Mouse (Mus musculus) lung, adult 10 weeks (tissue): Measurements from ENCODE around the gene Rbm26. TPM values are rescaled to one million over a fixed set of nuclear protein-coding genes. Genes with fewer than 3 reads are reported as not detected.

Experiments
- polyA plus RNA-seq: library from polyadenylated mRNA; stranded (reverse); fragments of 350-450 nt; fragmentation: Illumina TruSeq; extraction: RNeasy Lipid Tissue Mini Kit (QIAGEN cat#74804); gene quantifications from one replicate; pipeline ENCODE4 v1.2.3, GENCODE M21; 2014; ENCODE audit warnings: low read depth, low replicate concordance; ENCODE audit not compliant: insufficient read depth

The Rbm26 gene
- polyA plus RNA-seq = 12.7 TPM

DNA sequence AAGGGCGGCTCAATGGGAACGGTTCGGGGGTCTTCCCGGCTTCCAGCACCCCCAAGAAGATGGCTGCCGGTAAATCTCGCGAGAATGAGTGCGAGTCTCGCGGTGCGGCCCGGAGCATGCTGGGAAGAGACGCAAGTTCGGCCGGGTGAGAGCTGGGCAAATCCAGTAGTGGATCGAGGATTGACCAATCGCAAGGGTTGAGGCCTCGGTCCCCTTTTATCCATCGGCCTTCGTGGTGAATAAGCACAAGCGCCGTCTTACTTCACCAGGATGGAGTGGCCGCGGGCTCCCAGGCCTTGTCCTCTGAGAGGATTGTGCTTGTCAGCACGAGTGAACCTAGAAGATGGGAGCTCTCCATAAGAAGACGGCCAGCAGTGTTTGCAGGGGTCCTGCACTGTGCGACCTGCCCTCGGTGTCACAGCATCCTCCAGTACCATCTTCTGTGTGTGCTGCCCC lies at the start of gene Rbm26:
Rbm26 (minus strand) TSS at position 90 of the 456 bp plus-strand sequence.

Other genes starting within 250 kb of the Rbm26 start
- gene Ndfip2, start 81.2 kb upstream of the Rbm26 start, polyA plus RNA-seq = 24.8 TPM